9 mouse cellular contexts compared by ENCODE assay signal in the genomic region with DNA sequence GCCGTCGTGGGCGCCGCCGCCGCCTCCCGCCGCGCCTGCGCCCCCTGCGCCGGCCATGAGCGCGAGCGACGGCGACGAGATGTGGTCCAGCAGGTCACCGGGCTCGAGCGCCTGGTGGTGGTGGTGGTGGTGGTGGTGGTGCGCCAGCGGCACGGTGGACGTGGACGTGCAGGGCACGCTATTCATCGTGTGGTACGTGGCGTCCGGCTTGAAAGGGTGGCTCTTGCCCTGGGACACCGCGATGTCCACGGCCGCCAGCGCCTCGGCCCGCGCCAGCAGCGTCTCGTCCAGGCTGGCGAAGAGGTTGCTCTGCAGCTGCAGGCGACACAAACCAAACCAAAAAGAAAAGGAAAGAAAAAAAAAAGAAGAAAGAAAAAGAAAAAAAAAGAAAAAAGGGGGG. TPM values are rescaled to one million over a fixed set of nuclear protein-coding genes. Genes with fewer than 3 reads are reported as not detected.
DNase-seq lines count a peak whose midpoint lies in the region; ATAC-seq lines count a peak whose summit lies in the region.
"Had no signal": no experiment of that assay in that cellular context is flagged by ENCODE, and none has a peak within 500 bp of the region (broad histone marks: within the 10 kb centered on the region; RNA-seq: fewer than 3 reads in every experiment).

No protein-coding gene starts in this region.

- ATAC-seq in liver, embryonic 11.5 days (replicated peaks; ENCODE audit: low FRiP score): no peak
- no peak for ATAC-seq in embryonic facial prominence, embryonic 14.5 days (ENCODE audit: low read depth)
- no peak for ATAC-seq in neural tube, embryonic 15.5 days (ENCODE audit: low FRiP score)

- no peaks in the 10 kb centered on the region for H3K36me3 ChIP-seq in liver, embryonic 11.5 days (ENCODE audit: control insufficient read depth, insufficient read depth, low read length)
- no peaks in the 10 kb centered on the region for H3K36me3 ChIP-seq in embryonic facial prominence, embryonic 14.5 days (ENCODE audit: control insufficient read depth, insufficient read depth, low read length)
- no peaks in the 10 kb centered on the region for H3K36me3 ChIP-seq in limb, embryonic 10.5 days
- no peaks in the 10 kb centered on the region for H3K36me3 ChIP-seq in neural tube, embryonic 15.5 days

- under 1% methylated on average over 30 of the region's 43 CpGs for whole genome bisulfite sequencing in liver, embryonic 11.5 days
- WGBS in embryonic facial prominence, embryonic 14.5 days: under 1% methylated on average over 25 of the region's 43 CpGs
- WGBS in limb, embryonic 10.5 days: under 1% methylated on average over 32 of the region's 43 CpGs
- under 1% methylated on average over 25 of the region's 43 CpGs for WGBS in neural tube, embryonic 15.5 days

- no peak overlapping the region for H3K9ac ChIP-seq in liver, embryonic 11.5 days (ENCODE audit: low read depth, low read length)
- H3K9ac ChIP-seq in embryonic facial prominence, embryonic 14.5 days (ENCODE audit: low read depth, low read length): no peak overlapping the region
- H3K9ac ChIP-seq in neural tube, embryonic 15.5 days (replicated peaks): peak overlapping the region; percentile 26; the same call in 1 of the 2 replicates

- peaks cover 4% of the 10 kb centered on the region for H3K4me1 ChIP-seq in liver, embryonic 11.5 days (replicated peaks; ENCODE audit: control insufficient read depth, insufficient read depth, low read length)
- peaks cover 9% of the 10 kb centered on the region for H3K4me1 ChIP-seq in embryonic facial prominence, embryonic 14.5 days (ENCODE audit: control insufficient read depth, insufficient read depth, low read length)
- H3K4me1 ChIP-seq in limb, embryonic 10.5 days: peaks cover 35% of the 10 kb centered on the region
- peaks cover 36% of the 10 kb centered on the region for H3K4me1 ChIP-seq in neural tube, embryonic 15.5 days

- H3K27ac ChIP-seq in liver, embryonic 11.5 days (ENCODE audit: low read depth, low read length): no peak overlapping the region
- H3K27ac ChIP-seq in embryonic facial prominence, embryonic 14.5 days (replicated peaks; ENCODE audit: low read depth, low read length): no peak overlapping the region
- H3K27ac ChIP-seq in limb, embryonic 10.5 days: no peak overlapping the region
- peak overlapping the region; percentile 80 for H3K27ac ChIP-seq in neural tube, embryonic 15.5 days (replicated peaks)
- H3K27ac ChIP-seq: macrophage had no signal

- DNase-seq in liver, embryonic 11.5 days (ENCODE audit: low spot score): no peak
- DNase-seq in liver: no peak
- DNase-seq in embryonic facial prominence, embryonic 14.5 days (ENCODE audit: low spot score): no peak
- peak; percentile 55 for DNase-seq in limb, embryonic 10.5 days (ENCODE audit: low spot score)
- DNase-seq in urinary bladder, postnatal 4 days (ENCODE audit: low spot score in 2 of 2): no peak
- no peak for DNase-seq in left cerebral cortex, postnatal 4 days
- DNase-seq in layer of hippocampus, postnatal 36 days: no peak

- intact Hi-C loops in left cerebral cortex, postnatal 4 days (cut with DNase I): no loop called here

- no peaks in the 10 kb centered on the region for H3K9me3 ChIP-seq in liver, embryonic 11.5 days (ENCODE audit: control insufficient read depth, low read length)
- no peaks in the 10 kb centered on the region for H3K9me3 ChIP-seq in embryonic facial prominence, embryonic 14.5 days (ENCODE audit: control insufficient read depth, low read length)
- no peaks in the 10 kb centered on the region for H3K9me3 ChIP-seq in limb, embryonic 10.5 days (replicated peaks)
- no peaks in the 10 kb centered on the region for H3K9me3 ChIP-seq in neural tube, embryonic 15.5 days (replicated peaks)

- H3K4me2 ChIP-seq in liver, embryonic 11.5 days: peak overlapping the region; percentile 33
- peak overlapping the region; percentile 91 for H3K4me2 ChIP-seq in embryonic facial prominence, embryonic 14.5 days (ENCODE audit: low read depth, low read length)
- H3K4me2 ChIP-seq in neural tube, embryonic 15.5 days: peak overlapping the region; percentile 80

- H3K27me3 ChIP-seq in liver, embryonic 11.5 days (replicated peaks; ENCODE audit: control insufficient read depth, insufficient read depth, low read length): peaks cover 92% of the 10 kb centered on the region
- peaks cover 91% of the 10 kb centered on the region for H3K27me3 ChIP-seq in embryonic facial prominence, embryonic 14.5 days (replicated peaks; ENCODE audit: control insufficient read depth, insufficient read depth, low read length)
- peaks cover 97% of the 10 kb centered on the region for H3K27me3 ChIP-seq in limb, embryonic 10.5 days (ENCODE audit: low read depth, poor library complexity, severe bottlenecking)
- peaks cover 66% of the 10 kb centered on the region for H3K27me3 ChIP-seq in neural tube, embryonic 15.5 days (replicated peaks)

- peak overlapping the region; percentile 60 for H3K4me3 ChIP-seq in liver, embryonic 11.5 days (ENCODE audit: low read depth, low read length)
- H3K4me3 ChIP-seq in embryonic facial prominence, embryonic 14.5 days (ENCODE audit: low read depth, low read length): peak overlapping the region; percentile 54; the same call in 1 of the 2 replicates
- peak overlapping the region; percentile 38 for H3K4me3 ChIP-seq in limb, embryonic 10.5 days
- H3K4me3 ChIP-seq in neural tube, embryonic 15.5 days (replicated peaks): peak overlapping the region; percentile 58

RNA-seq across cellular contexts. Expression of a gene that starts 1.2 kb away (rescaled TPM):
- 0.23 and 0.40 TPM in 2 replicates for polyA plus RNA-seq in liver, embryonic 11.5 days (2014; fragmentation: Nextera tagmentation; extraction: Ambion mirVana)
- polyA plus RNA-seq in embryonic facial prominence, embryonic 14.5 days (2014; fragmentation: Nextera tagmentation; extraction: Ambion mirVana): 5.2 and 7.3 TPM in 2 replicates
- polyA plus RNA-seq in limb, embryonic 10.5 days (2016; fragmentation: Nextera tagmentation; extraction: Ambion mirVana): 0.70 and 2.7 TPM in 2 replicates
- 58.7 and 73.4 TPM in 2 replicates for polyA plus RNA-seq in neural tube, embryonic 15.5 days (2015; fragmentation: Nextera tagmentation; extraction: Ambion mirVana)
- total RNA-seq in left cerebral cortex, postnatal 4 days (2021): under 1 TPM in 1 of 2 experiments, not detected in 1; 0.30 TPM
- total RNA-seq in layer of hippocampus, postnatal 36 days (2021): not detected
- polyA plus RNA-seq: macrophage had no signal

RNA-seq across cellular contexts. Expression of a gene that starts 55.9 kb away (rescaled TPM):
- 19.0 and 20.0 TPM in 2 replicates for polyA plus RNA-seq in liver, embryonic 11.5 days (2014; fragmentation: Nextera tagmentation; extraction: Ambion mirVana)
- polyA plus RNA-seq in embryonic facial prominence, embryonic 14.5 days (2014; fragmentation: Nextera tagmentation; extraction: Ambion mirVana): 23.4 and 28.7 TPM in 2 replicates
- polyA plus RNA-seq in limb, embryonic 10.5 days (2016; fragmentation: Nextera tagmentation; extraction: Ambion mirVana): 48.8 and 52.8 TPM in 2 replicates
- 30.7 and 32.3 TPM in 2 replicates for polyA plus RNA-seq in neural tube, embryonic 15.5 days (2015; fragmentation: Nextera tagmentation; extraction: Ambion mirVana)
- 10 to 100 TPM; 22.6 to 24.1 TPM for total RNA-seq in left cerebral cortex, postnatal 4 days (2021)
- 10 to 100 TPM; 17.2 to 22.7 TPM for total RNA-seq in layer of hippocampus, postnatal 36 days (2021)

Comparison
In these comparisons a context has a peak if more than half of its experiments do, and no peak if none do; other contexts are left out.
1. H3K4me2 ChIP-seq: peak in every context shown above with its lines; median percentile 91 in embryonic facial prominence, embryonic 14.5 days; 80 in neural tube, embryonic 15.5 days; 33 in liver, embryonic 11.5 days.